Mouse (Mus musculus): Measurements from ENCODE around the gene Slc22a6.

The Slc22a6 gene

GRCm38 (mm10) chr19:8611358-8612123 lies 6.3 kb upstream of the Slc22a6 start:
- no peak for DNase-seq (ENCODE audit: low spot score in 2 of 2)

GRCm38 (mm10) chr19:8613111-8613510 lies 4.7 kb upstream of the Slc22a6 start:
- DNase-seq (ENCODE audit: low spot score in 2 of 2): no peak

- no peak for DNase-seq (ENCODE audit: low spot score in 2 of 2)
These were observed 3.5 kb upstream of the Slc22a6 start for GRCm38 (mm10) chr19:8614343-8614742.

GRCm38 (mm10) chr19:8616314-8616713 lies 1.5 kb upstream of the Slc22a6 start:
- no peak for DNase-seq (ENCODE audit: low spot score in 2 of 2)

- no peak for DNase-seq (ENCODE audit: low spot score in 2 of 2)
These were observed 3.3 kb downstream of the Slc22a6 start for GRCm38 (mm10) chr19:8621098-8621497.

GRCm38 (mm10) chr19:8630249-8630648 lies 12.4 kb downstream of the Slc22a6 start:
- DNase-seq (ENCODE audit: low spot score in 2 of 2): no peak

- DNase-seq (ENCODE audit: low spot score in 2 of 2): no peak
These were observed 13.0 kb downstream of the Slc22a6 start for GRCm38 (mm10) chr19:8630826-8631225.

- DNase-seq (ENCODE audit: low spot score in 2 of 2): no peak
These were observed 14.2 kb downstream of the Slc22a6 start for GRCm38 (mm10) chr19:8632029-8632428.

GRCm38 (mm10) chr19:8642086-8642485 lies 24.2 kb downstream of the Slc22a6 start:
- no peak for DNase-seq (ENCODE audit: low spot score in 2 of 2)

GRCm38 (mm10) chr19:8646393-8646792 lies 28.6 kb downstream of the Slc22a6 start:
- DNase-seq (ENCODE audit: low spot score in 2 of 2): no peak

GRCm38 (mm10) chr19:8655833-8656232 lies 38.0 kb downstream of the Slc22a6 start:
- no peak for DNase-seq (ENCODE audit: low spot score in 2 of 2)

- no peak for DNase-seq (ENCODE audit: low spot score in 2 of 2)
These were observed 38.5 kb downstream of the Slc22a6 start for GRCm38 (mm10) chr19:8656341-8656740.

GRCm38 (mm10) chr19:8661821-8662307 lies 44.0 kb downstream of the Slc22a6 start:
- peak; percentile 67 to 73 for DNase-seq (ENCODE audit: low spot score in 2 of 2)

- DNase-seq (ENCODE audit: low spot score in 2 of 2): peak; percentile 82 to 86
These were observed 44.5 kb downstream of the Slc22a6 start for GRCm38 (mm10) chr19:8662337-8662736.

- DNase-seq (ENCODE audit: low spot score in 2 of 2): peak in 1 of 2 experiments; percentile 39
These were observed 45.6 kb downstream of the Slc22a6 start, which contains the start of gene Chrm1 for GRCm38 (mm10) chr19:8663360-8663839. Chrm1 (plus strand) TSS chr19:8663789.

- peak; percentile 76 to 79 for DNase-seq (ENCODE audit: low spot score in 2 of 2)
These were observed 46.1 kb downstream of the Slc22a6 start for GRCm38 (mm10) chr19:8663911-8664421.

GRCm38 (mm10) chr19:8664859-8665258 lies 47.0 kb downstream of the Slc22a6 start:
- DNase-seq (ENCODE audit: low spot score in 2 of 2): peak in 1 of 2 experiments; percentile 40

- DNase-seq (ENCODE audit: low spot score in 2 of 2): peak in 1 of 2 experiments; percentile 39
These were observed 47.9 kb downstream of the Slc22a6 start for GRCm38 (mm10) chr19:8665746-8666145.

GRCm38 (mm10) chr19:8672859-8673258 lies 55.0 kb downstream of the Slc22a6 start:
- DNase-seq (ENCODE audit: low spot score in 2 of 2): no peak

- no peak for DNase-seq (ENCODE audit: low spot score in 2 of 2)
These were observed 55.7 kb downstream of the Slc22a6 start for GRCm38 (mm10) chr19:8673336-8674063.

Measured in frontal cortex, postnatal 10 days (tissue).